Mouse (Mus musculus) hindlimb bud, embryonic 11.5 days (tissue): Measurements from ENCODE around the gene Tspan5.

Experiments used
- DNase-seq: peaks from one replicate; pipeline ENCODE4 v3.0.0-alpha.2; 2012; ENCODE audit warnings: low read depth, low spot score; ENCODE audit errors: extremely low spot score

Gene Tspan5

GRCm38 (mm10) chr3:138875282-138875681, 133.3 kb downstream of the Tspan5 start:
- DNase-seq, result no peak

GRCm38 (mm10) chr3:138875936-138876335, 133.9 kb downstream of the Tspan5 start:
- no peak for DNase-seq

GRCm38 (mm10) chr3:138876418-138876817, 134.4 kb downstream of the Tspan5 start:
- DNase-seq, result no peak

GRCm38 (mm10) chr3:138876931-138877361, 135.0 kb downstream of the Tspan5 start:
- DNase-seq, result no peak

- no peak for DNase-seq
Observed at GRCm38 (mm10) chr3:138877741-138878140, 135.7 kb downstream of the Tspan5 start.

GRCm38 (mm10) chr3:138880999-138881724, 139.2 kb downstream of the Tspan5 start:
- no peak for DNase-seq

GRCm38 (mm10) chr3:138881725-138882347, 139.8 kb downstream of the Tspan5 start:
- no peak for DNase-seq

- DNase-seq, result no peak
Observed at GRCm38 (mm10) chr3:138886121-138886520, 144.1 kb downstream of the Tspan5 start.

- no peak for DNase-seq
Observed at GRCm38 (mm10) chr3:138889214-138889613, 147.2 kb downstream of the Tspan5 start.

- no peak for DNase-seq
Observed at GRCm38 (mm10) chr3:138889769-138890295, 147.8 kb downstream of the Tspan5 start.

GRCm38 (mm10) chr3:138893520-138893919, 151.5 kb downstream of the Tspan5 start:
- no peak for DNase-seq

GRCm38 (mm10) chr3:138897500-138897899, 155.5 kb downstream of the Tspan5 start:
- DNase-seq, result no peak

- DNase-seq, result no peak
Observed at GRCm38 (mm10) chr3:138898055-138898454, 156.1 kb downstream of the Tspan5 start.

- no peak for DNase-seq
Observed at GRCm38 (mm10) chr3:138900571-138901141, 158.7 kb downstream of the Tspan5 start.

- DNase-seq, result peak; percentile 8
Observed at GRCm38 (mm10) chr3:138905678-138906077, 163.7 kb downstream of the Tspan5 start.

- DNase-seq, result peak; percentile 67
Observed at GRCm38 (mm10) chr3:138906112-138906880, 164.3 kb downstream of the Tspan5 start.

- no peak for DNase-seq
Observed at GRCm38 (mm10) chr3:138909313-138909712, 167.3 kb downstream of the Tspan5 start.

- no peak for DNase-seq
Observed at GRCm38 (mm10) chr3:138912504-138912903, 170.5 kb downstream of the Tspan5 start.

- no peak for DNase-seq
Observed at GRCm38 (mm10) chr3:138914626-138915288, 172.8 kb downstream of the Tspan5 start.

GRCm38 (mm10) chr3:138916591-138916990, 174.6 kb downstream of the Tspan5 start:
- no peak for DNase-seq

GRCm38 (mm10) chr3:138917016-138917415, 175.0 kb downstream of the Tspan5 start:
- DNase-seq, result no peak
